Mouse (Mus musculus): Measurements from ENCODE around the gene Sft2d2. TPM values are rescaled to one million over a fixed set of nuclear protein-coding genes. Genes with fewer than 3 reads are reported as not detected.

Sft2d2 gene
- total RNA-seq, 4 experiments from 2014 or later: 8.7 to 10.7 (median 10.3) TPM

GRCm38 (mm10) chr1:165190571-165191273, 3.5 kb downstream of the Sft2d2 start:
- DNase-seq (ENCODE audit: low spot score in 2 of 2): no peak

- no peak for DNase-seq (ENCODE audit: low spot score in 2 of 2)
Observed at GRCm38 (mm10) chr1:165190068-165190467, 4.2 kb downstream of the Sft2d2 start.

DNA sequence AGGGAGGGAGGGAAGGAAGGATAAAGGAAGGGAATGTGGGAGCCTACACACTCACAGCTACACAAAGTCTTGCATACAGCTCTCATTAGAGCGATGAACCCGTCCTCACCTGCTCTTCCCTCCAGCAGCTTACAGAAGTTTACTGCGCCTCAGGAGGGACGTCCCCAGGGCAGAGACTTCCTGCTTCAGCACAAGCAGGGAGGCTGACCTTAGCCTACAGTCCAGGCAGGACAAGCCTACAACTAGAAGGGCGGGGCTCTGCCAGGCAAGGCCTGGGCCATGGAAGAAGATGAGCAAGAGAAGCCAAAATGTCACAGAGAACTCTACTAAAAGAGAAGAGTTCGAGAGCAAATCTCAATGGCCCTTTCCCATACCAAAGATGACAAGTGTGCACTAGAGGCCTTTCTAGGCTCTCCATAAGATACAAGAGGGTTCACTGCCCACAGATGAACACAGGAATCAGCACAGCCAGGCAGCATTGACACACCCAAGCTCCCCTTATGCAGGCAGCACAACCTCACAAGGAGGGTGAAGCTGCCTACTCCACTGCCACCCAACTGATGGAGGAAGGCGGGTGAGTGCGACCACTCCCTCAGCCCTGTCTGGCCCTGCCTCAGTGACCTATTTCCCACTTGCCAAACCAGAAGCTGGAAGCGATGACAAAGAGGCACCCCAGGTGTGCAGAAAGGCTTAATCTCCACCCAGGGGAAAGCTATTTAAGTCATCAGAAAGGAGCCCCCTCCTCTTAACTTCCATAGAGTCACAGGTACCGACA, 5.2 kb downstream of the Sft2d2 start:
- no peak for DNase-seq (ENCODE audit: low spot score in 2 of 2)

DNA sequence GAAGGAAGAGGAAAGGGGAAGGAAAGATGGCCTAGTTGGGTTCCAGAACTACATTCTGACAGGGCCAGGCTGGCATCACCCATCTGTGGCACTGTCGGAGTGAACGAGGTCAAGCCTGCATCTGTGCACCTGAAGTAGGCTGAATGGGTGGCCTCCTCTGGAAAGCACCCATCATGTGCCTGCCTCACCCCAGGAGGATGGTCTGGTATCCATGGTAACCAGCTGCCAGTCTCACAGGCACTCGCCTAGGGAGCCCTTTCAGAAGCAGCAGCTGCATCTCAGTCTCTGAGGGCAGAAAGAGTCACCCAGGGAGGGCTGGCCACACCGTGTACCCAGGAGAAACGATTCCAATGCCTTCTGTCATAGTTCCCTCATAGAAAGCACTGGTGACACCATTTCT, 6.9 kb downstream of the Sft2d2 start:
- no peak for DNase-seq (ENCODE audit: low spot score in 2 of 2)

GRCm38 (mm10) chr1:165186491-165186890, 7.7 kb downstream of the Sft2d2 start:
- no peak for DNase-seq (ENCODE audit: low spot score in 2 of 2)

DNA sequence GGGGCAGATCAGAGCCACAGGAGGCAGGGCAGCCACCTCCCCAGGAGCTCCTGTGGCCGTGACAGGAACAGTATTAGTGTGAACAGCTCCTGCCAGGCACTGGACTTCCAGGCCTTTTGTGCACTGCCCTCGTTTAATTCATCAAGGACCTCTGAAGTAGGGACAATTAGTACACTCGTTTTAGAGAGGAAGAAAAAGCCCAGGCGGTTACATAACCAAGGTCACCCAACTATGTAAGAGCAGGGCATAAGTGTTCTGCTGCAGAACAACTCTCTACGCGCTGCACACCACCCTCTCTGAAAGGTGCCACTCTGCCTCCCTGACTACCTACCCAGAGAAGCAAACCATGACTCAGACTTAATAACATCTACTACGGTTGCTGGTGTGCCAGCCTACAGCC, 9.1 kb downstream of the Sft2d2 start:
- DNase-seq (ENCODE audit: low spot score in 2 of 2): no peak

DNA sequence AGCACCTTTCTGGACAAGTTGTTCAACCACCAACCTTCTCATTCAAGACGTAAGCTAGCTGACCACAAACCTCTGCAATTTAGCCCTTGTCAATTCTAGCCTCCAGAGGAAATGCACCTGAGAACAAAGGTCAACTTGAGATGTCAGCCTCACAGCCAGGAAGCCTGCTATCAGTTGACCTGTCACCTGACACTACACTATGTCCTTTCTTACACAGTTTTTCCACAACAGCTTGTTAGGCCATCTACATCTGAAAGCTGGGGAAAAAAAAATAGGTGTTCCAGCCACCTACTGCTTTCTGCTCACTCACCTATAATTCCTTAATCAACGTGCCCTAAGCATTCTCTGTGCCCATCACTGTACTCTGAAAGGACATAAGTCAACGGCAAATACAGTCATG, 10.1 kb downstream of the Sft2d2 start:
- no peak for DNase-seq (ENCODE audit: low spot score in 2 of 2)

GRCm38 (mm10) chr1:165183400-165183799, 10.8 kb downstream of the Sft2d2 start:
- DNase-seq (ENCODE audit: low spot score in 2 of 2): no peak

DNA sequence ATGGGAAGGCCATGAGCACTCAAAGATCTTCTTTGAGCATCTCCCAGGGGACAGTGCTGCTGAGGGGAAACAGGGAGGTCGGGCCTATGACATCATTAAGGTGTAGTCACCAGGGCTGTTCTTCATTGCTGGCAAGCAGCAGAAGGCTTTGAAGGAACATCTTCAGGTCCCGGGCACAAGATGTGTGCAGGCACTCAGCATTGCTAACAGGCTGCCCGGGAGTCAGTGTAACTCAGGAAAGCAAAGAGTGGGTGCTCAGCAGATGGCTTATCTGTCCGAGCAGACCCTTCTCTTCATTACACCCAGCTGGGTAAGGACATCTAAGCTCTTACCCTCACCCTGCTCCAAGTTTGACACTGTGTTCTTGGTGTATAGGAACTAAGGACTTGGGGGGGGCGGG, 14.9 kb downstream of the Sft2d2 start:
- no peak for DNase-seq (ENCODE audit: low spot score in 2 of 2)

- DNase-seq (ENCODE audit: low spot score in 2 of 2): no peak
Observed at GRCm38 (mm10) chr1:165178075-165178474, 16.2 kb downstream of the Sft2d2 start.

DNA sequence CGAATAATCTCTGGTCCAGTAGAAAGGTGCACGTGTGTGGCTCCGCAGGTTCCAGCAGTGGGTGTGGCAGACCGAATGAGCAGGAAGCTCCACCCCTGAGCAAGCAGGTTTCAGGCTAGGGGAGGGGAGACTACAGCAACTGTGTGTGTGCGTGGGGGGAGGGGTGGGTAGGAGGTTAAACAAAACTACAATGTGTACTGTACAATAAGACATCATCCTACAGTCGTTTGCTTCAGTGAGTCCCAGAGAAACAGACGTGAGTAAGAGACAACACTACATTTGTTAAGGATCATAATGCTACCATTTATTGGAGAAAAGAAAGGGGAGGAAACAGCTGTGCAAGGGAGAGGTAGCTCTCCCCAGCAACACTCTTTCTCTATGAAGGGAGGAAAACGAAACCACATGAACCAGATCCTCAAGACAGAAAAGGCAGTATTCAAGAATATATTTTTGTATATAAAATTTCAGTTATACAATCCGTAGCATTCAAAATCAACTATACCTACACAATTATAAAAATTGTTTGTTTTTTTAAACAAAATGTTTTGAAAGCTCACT, 20.1 kb downstream of the Sft2d2 start:
- DNase-seq (ENCODE audit: low spot score in 2 of 2): no peak

DNA sequence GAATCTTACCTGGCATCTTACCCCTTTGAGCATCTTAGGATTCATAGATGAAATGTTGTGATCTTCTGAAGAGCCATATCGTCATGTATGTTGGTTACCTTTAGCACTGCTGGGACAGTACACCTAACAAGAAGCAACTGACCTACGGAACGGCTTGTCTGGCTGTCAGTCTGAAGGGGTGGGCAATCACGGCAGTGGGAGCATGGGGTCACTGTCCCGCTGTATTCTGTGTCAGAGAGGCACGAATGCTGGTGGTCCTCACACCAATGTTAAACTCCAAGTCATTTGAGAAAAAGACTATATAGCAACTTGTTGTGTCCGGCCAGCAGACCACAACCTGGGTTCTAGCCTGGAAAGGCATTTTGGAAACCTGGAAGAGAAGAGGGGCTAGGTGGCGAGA, 23.0 kb downstream of the Sft2d2 start:
- no peak for DNase-seq (ENCODE audit: low spot score in 2 of 2)

DNA sequence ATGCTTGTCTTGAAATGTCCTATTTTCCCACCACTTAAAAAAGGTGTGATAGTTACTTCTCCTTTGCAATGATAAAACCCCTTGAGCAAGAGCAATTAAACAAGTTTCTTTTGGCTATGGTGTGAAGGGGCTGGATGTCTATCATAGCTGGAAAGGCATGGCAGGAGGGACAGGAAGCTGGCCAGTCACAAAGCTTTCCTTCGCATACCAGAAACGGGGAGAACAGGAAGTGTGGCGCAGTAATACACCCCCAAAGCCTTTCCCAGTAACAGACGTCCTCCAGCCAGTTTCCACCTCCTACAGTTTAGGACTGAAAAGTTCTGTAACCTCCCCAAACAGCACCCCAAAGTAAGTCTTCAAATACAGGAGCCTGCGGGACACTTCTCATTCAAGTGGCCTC, 24.1 kb downstream of the Sft2d2 start:
- no peak for DNase-seq (ENCODE audit: low spot score in 2 of 2)

DNA sequence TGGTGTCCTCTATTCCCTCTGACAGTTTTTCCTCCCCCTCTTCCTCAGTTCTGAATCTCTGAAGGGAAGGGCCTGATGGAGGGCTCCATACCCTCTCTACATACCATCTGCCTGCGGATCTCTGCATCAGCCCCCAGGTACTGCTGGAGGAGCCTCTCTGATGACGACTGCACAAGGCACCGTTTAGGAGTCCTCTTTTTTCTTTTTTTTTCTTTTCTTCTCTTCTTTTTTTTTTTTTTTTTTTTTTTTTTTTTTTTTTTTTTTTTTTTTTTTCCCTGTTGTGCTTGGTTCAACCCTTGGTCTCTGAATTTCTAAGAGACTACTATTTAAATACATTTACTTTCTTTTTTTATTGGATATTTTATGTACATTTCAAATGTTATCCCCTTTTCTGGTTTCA, 24.8 kb downstream of the Sft2d2 start:
- DNase-seq (ENCODE audit: low spot score in 2 of 2): no peak

DNA sequence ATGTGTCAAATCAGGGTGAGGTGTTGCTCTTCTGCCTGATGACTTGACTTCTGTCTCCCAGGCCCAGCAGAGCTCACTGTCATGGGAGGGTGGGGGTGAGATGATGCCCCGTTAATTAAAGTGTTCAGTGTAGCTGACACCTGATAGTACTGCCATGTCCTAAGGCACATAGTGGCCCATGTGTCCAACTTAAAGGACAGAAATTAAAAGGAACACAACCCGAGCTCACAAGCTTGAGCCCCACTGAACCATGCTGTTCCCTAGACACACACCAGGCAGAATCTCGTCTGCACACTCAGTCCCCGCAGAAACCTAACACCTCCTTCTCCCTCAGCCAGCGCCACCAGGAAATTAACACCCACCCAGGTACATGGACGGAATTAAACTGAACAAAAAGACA, 29.3 kb downstream of the Sft2d2 start:
- DNase-seq (ENCODE audit: low spot score in 2 of 2): no peak

GRCm38 (mm10) chr1:165160723-165161405, 33.4 kb downstream of the Sft2d2 start, which contains the start of gene Tbx19:
Gene Tbx19, minus strand, starts transcription at chr1:165160773.
- DNase-seq (ENCODE audit: low spot score in 2 of 2): no peak

- DNase-seq (ENCODE audit: low spot score in 2 of 2): no peak
Observed at GRCm38 (mm10) chr1:165158841-165159240, 35.4 kb downstream of the Sft2d2 start.

- DNase-seq (ENCODE audit: low spot score in 2 of 2): no peak
Observed at GRCm38 (mm10) chr1:165154162-165154561, 40.1 kb downstream of the Sft2d2 start.

GRCm38 (mm10) chr1:165151216-165151615, 43.0 kb downstream of the Sft2d2 start:
- no peak for DNase-seq (ENCODE audit: low spot score in 2 of 2)

- no peak for DNase-seq (ENCODE audit: low spot score in 2 of 2)
Observed at GRCm38 (mm10) chr1:165142343-165142916, 51.8 kb downstream of the Sft2d2 start.

- no peak for DNase-seq (ENCODE audit: low spot score in 2 of 2)
Observed at GRCm38 (mm10) chr1:165140227-165140626, 54.0 kb downstream of the Sft2d2 start.

DNA sequence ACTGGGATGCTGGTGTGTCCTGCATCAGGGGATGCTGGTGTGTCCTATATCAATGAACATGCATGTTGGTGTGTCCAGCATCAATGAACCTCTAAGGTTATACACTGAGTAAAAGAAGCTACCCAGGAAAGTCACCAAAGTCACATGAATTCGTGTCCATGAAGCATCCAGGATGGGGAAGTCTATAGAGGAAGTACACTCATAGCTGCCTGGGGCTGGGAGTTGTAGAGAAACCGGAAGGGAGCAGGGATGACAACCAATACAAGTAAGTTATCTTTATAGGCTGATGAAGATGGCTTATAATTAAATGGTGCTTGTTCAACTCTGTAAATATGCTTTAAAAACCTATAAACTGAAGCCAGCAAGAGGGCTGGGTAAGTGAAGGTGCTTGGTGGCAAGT, 60.4 kb downstream of the Sft2d2 start:
- DNase-seq (ENCODE audit: low spot score in 2 of 2): no peak
